Mouse (Mus musculus): ENCODE results near the gene Sh3bp5l. TPM values are rescaled to one million over a fixed set of nuclear protein-coding genes. Genes with fewer than 3 reads are reported as not detected.

Gene Sh3bp5l
- total and polyA plus RNA-seq, 3 experiments, result 31.7 to 32.8 TPM; not detected in 1

DNA sequence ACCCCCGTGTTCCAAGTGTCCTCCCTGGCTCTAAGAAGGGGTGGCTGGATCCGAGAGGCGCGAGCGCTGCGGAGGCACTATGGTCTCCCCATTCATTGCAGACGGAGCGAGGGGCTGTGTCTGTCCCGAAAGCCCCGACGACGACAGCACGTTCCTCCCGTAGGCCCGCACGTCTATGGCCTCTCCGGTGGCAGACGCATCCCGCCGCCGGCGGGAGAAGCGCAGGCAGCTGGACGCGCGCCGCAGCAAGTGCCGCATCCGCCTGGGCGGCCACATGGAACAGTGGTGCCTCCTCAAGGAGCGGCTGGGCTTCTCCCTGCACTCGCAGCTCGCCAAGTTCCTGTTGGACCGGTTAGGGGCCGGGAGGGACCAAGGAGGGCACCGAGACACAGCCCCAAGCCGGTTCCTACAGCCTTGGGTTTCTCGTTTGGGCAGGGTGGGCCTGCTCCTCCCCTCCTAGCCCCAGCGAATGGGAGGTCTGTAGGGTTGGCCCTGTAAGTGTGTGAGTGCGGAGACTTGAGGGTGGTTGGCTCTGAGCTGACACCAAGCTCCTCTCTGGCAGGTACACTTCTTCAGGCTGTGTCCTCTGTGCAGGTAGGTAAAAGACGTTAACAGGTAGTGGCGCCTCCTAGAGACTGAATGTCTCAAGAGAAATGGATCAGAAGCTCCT is 23.0 kb upstream of the Sh3bp5l start:
- peaks cover 0 to 15% of the 10 kb centered on the region in 2 experiments; a peak in 3 of 4 replicates for H3K4me1 ChIP-seq (ENCODE audit: control insufficient read depth in 1 of 2, insufficient read depth in 2 of 2, low read length in 2 of 2)
- peak overlapping the region; percentile 87 for H3K9ac ChIP-seq (ENCODE audit: control insufficient read depth, low read depth, low read length, poor library complexity, severe bottlenecking)
- no peak for TF ChIP-seq RAD21 (IDR thresholded peaks at IDR 0.05; ENCODE audit: low read depth, low read length)
- TF ChIP-seq TCF12 (IDR thresholded peaks at IDR 0.05; ENCODE audit: low read depth, low read length), result peak; percentile 41; the same call in 1 of the 2 replicates
- TF ChIP-seq RCOR1 (IDR thresholded peaks at IDR 0.05; ENCODE audit: low read depth, low read length), result no peak; the same call in 1 of the 2 replicates
- TF ChIP-seq SIN3A (IDR thresholded peaks at IDR 0.05; ENCODE audit: low read length), result peak; percentile 51
- 0 out of 2 replicates have a peak, but pooled peaks have one; percentile 15 for TF ChIP-seq SMC3 (IDR thresholded peaks at IDR 0.05; ENCODE audit: low read depth, low read length)
- no peak for TF ChIP-seq MAFK (IDR thresholded peaks at IDR 0.05; ENCODE audit: borderline replicate concordance, low read depth, low read length)
- peak; percentile 8; the same call in 1 of the 2 replicates for TF ChIP-seq ZC3H11A (IDR thresholded peaks at IDR 0.05; ENCODE audit: low read depth, low read length)
- peak; percentile 39; the same call in 1 of the 2 replicates for TF ChIP-seq ZMIZ1 (IDR thresholded peaks at IDR 0.05; ENCODE audit: low read depth, low read length)
- no peak for TF ChIP-seq E2F4 (IDR thresholded peaks at IDR 0.05; ENCODE audit: borderline replicate concordance, low read depth, low read length)
- TF ChIP-seq NRF1 (IDR thresholded peaks at IDR 0.05; ENCODE audit: insufficient read depth, low read depth, low read length, poor library complexity, severe bottlenecking), result no peak
- peak; percentile 49; the same call in 1 of the 2 replicates for TF ChIP-seq NELFE (IDR thresholded peaks at IDR 0.05; ENCODE audit: low read depth, low read length)
- peak; percentile 26; the same call in 1 of the 2 replicates for TF ChIP-seq POLR2AphosphoS2 (IDR thresholded peaks at IDR 0.05; ENCODE audit: low read length)
- TF ChIP-seq CHD1 (IDR thresholded peaks at IDR 0.05; ENCODE audit: low read depth, low read length), result no peak
- TF ChIP-seq CTCF (IDR thresholded peaks at IDR 0.05 in 2 of 3, conservative IDR thresholded peaks at IDR 0.05 in 1 of 3; ENCODE audit: control insufficient read depth in 1 of 3, insufficient read depth in 1 of 3, low read depth in 2 of 3, low read length in 3 of 3, poor library complexity in 1 of 3, severe bottlenecking in 1 of 3), result peak; percentile 5 to 37 (median 15); a peak in 2 of 6 replicates
- TF ChIP-seq UBTF (IDR thresholded peaks at IDR 0.05; ENCODE audit: borderline replicate concordance, insufficient read depth, low read depth, low read length), result peak; percentile 69
- TF ChIP-seq CHD2 (IDR thresholded peaks at IDR 0.05; ENCODE audit: low read length), result no peak
- 0 out of 2 replicates have a peak, but pooled peaks have one; percentile 9 for TF ChIP-seq ETS1 (IDR thresholded peaks at IDR 0.05; ENCODE audit: low read depth, low read length)
- no peak; the same call in none of the 2 replicates for TF ChIP-seq MAX (IDR thresholded peaks at IDR 0.05; ENCODE audit: low read length)
- TF ChIP-seq POLR2A (IDR thresholded peaks at IDR 0.05; ENCODE audit: control insufficient read depth in 1 of 2, insufficient read depth in 1 of 2, low read depth in 1 of 2, low read length in 2 of 2, poor library complexity in 1 of 2), result peak; percentile 69 to 71
- no peak for TF ChIP-seq ELF1 (IDR thresholded peaks at IDR 0.05; ENCODE audit: low read depth, low read length)
- DNase-seq (ENCODE audit: low read depth, low spot score), result peak; percentile 90
- peak overlapping the region; percentile 60 for H3K27ac ChIP-seq (ENCODE audit: control insufficient read depth, low read depth, low read length)
- peaks cover 0 to 9% of the 10 kb centered on the region in 2 experiments; a peak in 2 of 4 replicates for H3K36me3 ChIP-seq (ENCODE audit: control insufficient read depth in 1 of 2, insufficient read depth in 2 of 2, low read length in 2 of 2)
- no peaks in the 10 kb centered on the region for H3K9me3 ChIP-seq (replicated peaks; ENCODE audit: insufficient read depth, low read length)
- H3K27me3 ChIP-seq (ENCODE audit: control insufficient read depth in 1 of 2, insufficient read depth in 2 of 2, low read length in 2 of 2), result no peaks in the 10 kb centered on the region
- H3K4me3 ChIP-seq (ENCODE audit: control insufficient read depth in 1 of 2, insufficient read depth in 1 of 2, low read depth in 2 of 2, low read length in 2 of 2), result peak overlapping the region; percentile 78 to 84
- H3K79me2 ChIP-seq (ENCODE audit: control insufficient read depth, insufficient read depth, low read length, poor library complexity), result peaks cover 7% of the 10 kb centered on the region; the same call in 1 of the 2 replicates
